Mouse (Mus musculus): ENCODE measurements around the gene Hnrnpa1.
A peak's percentile ranks its signal among the peaks of the same experiment; 100 is the strongest.

Hnrnpa1 gene

DNA sequence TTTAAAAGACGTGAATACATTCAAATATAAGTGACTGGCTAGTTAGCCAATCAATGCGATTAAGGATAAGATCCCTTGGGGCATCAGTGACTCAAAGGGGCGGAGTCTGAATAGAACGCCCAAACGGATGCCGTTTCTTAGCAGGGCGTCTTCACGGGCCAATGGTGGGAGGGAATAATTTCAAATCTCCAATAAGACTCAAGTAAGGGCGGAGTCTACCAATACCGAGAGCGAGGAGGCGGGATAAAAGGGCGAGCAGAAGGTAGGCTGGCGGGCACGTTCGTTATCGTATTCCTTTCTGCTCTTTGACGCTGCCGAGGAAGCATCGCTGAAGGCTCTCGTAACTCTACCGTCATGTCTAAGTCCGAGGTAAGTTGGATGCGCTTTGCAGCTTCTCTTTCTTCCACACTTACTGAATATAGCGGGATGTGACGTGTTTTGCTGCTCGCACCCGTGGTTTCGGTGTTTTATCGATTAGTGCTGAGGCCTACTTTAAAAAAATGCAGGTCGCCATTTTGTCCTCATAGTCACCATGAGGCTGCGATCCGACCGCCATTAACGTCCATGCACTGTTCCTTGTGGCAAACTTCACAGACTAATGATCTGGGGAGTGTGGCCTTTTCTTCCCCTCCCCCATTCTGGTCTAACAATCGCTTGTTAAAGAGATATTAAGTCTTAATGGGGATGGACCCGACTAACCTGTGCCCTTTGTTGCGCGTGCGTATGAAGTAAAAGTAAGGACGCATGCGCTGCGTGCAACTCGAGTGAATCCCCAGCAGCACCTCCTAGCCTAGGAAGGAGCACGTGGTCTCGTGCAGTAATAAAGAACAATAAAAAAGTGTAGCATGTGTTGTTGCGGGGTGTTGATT is at the start of gene Hnrnpa1:
TSS of gene Hnrnpa1 (plus strand) at position 273 of the 869 bp plus-strand sequence.
- DNase-seq (ENCODE audit: low spot score in 2 of 2): peak; percentile 97 to 98

DNA sequence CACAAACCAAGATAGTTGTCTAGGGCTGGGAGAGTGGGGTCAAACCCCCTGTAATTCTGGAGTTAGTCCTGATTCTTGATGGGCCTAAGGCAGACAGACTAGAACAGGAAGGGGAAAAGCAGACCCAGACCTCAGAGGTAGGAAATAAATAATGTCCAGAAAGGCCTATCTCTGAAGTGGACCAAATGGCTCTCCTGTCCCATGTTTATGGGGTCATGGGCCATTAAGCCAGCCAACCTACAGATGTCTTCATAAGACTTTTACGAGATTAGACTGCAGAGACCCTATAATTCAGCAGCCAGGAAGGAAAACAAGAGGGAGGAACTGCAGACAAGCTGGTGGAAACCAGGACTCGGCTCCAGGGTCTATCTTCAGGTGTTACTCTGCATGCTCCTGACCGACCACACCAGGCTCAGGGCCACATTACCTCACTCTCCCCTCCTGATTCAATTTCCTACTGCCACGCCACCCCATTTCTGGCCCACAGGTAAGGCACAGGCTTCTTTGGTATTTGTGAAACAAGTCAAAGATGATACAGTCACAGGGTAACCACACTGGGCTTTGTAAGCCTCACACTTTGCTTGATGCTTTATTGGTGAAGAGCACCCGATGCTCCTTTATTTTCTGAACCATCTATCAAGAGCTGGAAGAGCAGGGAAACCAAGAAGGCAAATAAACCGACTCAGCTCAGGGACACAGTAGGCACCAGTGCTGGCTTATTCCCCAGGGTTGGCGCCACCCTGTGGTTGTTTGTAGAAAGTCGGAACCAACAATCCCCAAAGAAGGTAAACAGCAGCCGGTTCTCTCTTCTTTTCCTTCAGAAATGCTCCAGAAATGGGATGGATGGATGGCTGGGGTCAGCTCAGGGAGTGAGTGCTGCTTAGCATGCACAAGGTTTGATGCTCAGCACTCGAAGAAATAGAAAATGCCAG is 49.4 kb upstream of the Hnrnpa1 start:
- DNase-seq (ENCODE audit: low spot score in 2 of 2): no peak

DNA sequence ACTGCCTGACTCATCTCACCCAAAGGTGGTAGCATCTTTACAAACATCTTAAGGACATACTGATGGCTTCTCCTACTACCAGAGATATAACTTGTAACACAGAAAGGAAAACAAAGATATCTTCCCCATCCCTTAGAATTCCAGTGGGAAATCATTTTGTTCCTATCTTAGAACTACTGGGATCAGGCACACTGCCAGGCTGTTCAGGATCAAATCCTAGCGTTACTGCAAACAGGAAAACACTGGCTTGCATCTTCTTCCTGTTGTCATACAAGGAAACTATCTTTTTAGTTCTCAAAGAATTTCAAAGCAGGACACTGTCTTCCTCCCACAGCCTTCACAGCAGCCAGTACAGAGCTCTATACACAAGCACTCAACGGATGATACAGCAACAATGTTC is 46.6 kb upstream of the Hnrnpa1 start:
- no peak for DNase-seq (ENCODE audit: low spot score in 2 of 2)

DNA sequence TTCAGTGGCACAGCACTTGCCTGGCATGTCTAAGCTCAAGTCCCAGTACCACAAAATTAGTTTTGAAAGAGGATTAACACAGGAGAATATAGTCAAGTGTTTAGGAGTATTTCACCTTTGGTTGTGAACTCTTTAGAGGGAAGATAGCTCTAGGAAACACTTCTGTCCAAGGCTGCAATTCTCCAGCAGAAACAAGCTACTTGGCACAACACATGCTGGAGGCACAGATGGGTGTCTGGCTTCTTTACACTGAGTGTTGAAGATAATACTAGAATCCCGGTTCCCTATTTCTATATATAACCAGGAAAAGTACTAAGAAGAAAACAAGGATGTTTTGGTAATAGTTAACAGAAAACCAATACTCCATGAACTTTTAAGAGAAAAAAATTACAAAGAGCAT is 43.4 kb upstream of the Hnrnpa1 start:
- DNase-seq (ENCODE audit: low spot score in 2 of 2): no peak

DNA sequence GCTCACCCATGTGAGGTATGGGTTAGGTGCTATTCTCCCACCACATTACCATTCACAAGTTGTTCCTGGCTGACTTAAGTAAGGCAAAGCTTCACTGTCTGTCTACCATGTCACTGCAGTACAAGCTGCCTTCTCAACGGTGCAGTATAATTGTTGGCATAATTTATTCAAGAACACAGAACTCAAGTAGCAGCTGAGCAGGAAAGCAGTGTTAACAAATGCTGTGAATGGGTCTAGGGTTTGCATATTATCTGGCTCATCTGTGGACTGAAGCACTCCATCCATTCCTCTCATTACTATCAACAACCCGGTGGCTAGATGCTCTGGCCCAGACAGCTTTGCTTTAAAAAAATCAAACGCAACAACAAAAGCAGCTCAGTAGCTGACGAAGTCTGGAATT is 42.4 kb upstream of the Hnrnpa1 start:
- no peak for DNase-seq (ENCODE audit: low spot score in 2 of 2)

DNA sequence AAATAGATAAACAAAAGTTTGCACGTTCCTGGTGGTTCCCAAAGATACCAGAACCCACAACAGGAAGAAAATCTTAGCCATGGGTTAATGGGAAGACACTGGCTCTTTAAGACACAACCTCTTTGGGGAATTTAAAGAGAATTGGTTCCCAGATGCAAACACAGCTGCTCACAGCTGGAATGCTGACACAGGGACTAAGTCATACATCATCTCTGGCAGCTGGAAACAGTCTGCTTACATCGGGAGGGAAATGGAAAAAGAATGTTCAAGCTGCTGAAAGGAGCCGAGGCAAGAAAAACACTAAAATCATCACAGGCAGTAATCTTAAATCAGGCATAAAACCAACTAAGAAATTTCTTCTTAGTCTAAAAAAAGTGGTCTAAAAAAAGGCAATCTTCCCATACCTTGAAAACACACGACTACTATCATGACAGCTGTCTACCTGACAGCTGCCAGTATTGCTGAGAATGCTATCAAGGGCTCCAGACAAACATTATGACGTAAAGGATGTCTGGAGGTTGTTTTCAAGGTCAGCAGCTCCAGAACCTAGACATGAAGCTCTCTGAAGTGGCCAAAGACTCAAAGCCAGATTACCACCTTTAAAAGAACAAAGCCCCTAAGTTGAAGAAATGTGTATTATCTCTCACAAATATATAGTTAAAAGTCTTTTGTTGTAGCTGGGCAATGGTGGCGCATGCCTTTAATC is 38.0 kb upstream of the Hnrnpa1 start:
- DNase-seq (ENCODE audit: low spot score in 2 of 2): no peak

DNA sequence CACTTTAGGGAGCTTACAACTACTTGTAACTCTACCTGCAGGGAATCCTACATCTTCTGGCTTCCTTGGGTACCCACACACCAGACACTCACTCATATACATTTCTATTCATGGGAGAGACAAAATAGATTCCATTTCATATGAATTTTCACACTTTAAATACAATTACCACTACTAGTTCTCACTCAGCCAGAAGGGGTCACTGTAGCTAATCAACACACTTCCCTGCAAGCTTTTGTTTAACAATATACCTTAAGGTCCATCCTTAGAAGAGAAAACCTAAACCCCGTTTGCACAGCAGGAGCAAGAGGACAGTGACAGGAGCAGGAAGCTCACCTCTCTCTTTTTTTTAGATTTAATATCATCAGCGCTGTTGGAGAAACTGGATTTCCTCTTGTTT is 35.1 kb upstream of the Hnrnpa1 start:
- no peak for DNase-seq (ENCODE audit: low spot score in 2 of 2)

DNA sequence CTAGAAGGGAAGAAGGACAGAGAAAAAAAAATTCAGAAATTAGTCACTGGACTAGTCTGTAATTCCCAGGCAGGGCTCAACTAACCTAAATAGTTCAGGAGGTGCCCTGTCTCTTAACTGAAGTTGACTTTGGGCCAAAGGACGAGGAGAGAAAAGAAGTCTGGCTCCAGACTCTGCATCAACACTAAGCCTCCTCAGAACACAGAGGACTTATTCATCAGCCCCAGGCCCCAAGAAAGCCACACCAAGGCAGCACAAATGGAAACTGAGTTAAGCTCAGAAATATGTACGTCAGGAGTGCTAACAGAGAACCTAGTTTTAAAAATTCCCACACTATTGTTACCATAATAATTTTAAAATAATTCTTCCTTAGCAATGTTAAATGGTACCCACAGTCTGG is 26.1 kb upstream of the Hnrnpa1 start:
- no peak for DNase-seq (ENCODE audit: low spot score in 2 of 2)

DNA sequence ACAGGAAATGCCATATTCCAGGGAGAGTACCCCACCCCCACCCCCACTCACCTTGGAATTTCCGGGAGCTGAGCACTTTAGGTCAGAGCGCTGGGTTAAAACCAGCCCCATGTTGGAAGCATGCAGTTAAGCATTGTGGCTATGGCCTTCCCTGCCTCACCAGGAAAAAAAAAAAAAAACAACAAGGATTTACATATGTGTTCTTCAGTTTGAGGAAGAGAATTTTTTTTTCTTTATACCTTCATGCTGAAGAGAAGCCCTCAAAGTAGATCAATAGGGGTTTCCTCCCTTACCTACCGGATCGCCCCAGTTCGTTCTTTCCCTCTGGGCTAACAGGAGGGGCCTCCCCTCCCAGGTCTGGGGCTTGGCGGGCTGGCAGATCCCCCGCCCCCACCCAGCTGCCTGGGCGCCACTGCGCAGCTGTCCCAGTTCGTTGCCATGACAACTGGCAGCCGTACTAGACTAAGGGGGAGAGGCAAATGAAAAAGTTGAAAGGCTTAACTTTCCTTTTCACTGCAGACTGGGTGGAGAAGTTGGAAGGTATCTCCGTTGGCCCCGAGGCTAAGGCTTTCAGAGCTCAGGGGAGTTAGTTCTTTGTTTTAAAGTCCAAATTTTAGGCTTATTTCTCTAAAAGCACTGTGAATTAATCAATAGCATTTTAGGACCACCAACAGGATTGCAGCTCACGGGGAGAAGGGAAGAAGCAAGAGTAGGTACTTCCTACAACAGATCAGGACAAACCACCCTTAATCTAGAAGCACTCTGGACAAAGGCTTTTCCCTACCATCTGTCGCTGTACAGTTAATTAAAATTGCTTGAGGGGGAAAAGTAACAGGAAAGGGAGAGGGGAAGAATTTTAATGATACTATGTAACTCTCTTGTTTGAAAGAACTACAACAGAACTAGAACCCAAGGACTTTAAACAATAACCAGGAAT is 25.0 kb upstream of the Hnrnpa1 start:
- peak; percentile 63 to 86 for DNase-seq (ENCODE audit: low spot score in 2 of 2)

DNA sequence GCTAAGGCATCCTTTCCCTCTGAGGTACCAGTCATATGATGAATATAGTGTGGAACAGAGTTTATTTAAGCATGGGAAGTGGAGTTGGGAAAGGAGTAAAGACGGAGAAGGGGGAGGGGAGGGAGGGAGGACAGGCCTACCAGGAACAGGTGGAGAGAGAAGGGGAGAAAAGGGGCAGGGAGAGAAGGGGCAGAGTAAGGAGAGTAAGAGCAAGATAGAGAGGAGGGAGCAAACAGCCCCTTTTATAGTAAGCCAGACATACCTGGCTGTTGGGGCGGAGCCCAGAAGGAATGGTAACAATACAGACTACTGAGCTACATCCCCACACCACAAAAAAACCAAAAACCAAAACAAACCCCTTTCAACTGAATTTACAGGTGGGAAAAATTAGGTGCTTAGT is 24.2 kb upstream of the Hnrnpa1 start:
- no peak for DNase-seq (ENCODE audit: low spot score in 2 of 2)

DNA sequence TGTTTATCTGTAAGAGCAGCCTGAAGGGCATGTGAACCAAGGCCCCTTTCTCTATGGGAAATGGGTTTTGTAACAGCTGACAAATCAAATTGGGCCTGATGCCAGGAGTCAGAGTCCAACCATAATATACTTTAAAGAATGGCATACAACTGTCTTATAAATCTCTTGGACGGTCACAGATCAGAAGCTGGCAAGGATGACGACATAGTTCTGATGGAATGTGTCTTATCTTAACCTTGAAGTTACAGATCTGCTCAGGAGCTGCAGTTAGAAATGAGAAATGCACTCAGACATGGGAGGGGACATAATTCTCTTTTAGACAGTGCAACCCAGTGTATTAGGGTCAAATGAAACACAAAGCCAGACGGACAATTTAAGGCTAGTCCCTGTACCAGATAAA is 19.4 kb upstream of the Hnrnpa1 start:
- DNase-seq (ENCODE audit: low spot score in 2 of 2): no peak

DNA sequence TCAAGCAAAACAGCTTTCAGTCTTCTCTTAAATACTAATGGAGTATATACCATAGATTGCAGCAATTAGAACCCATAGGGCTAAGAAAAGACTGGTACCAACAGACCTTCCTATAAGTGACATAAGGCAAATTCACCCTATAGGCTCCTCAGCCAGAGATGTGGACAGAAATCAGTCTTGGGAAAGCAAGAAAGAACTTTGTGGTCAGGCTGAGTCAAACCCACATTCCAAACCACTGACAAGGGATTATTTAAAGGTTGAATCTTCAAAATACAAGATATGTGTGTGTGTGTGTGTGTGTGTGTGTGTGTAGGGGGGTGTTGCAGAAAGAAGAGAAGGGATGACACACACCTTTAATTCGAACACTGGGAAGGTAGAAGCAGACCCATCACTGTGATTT is 18.8 kb upstream of the Hnrnpa1 start:
- DNase-seq (ENCODE audit: low spot score in 2 of 2): no peak

DNA sequence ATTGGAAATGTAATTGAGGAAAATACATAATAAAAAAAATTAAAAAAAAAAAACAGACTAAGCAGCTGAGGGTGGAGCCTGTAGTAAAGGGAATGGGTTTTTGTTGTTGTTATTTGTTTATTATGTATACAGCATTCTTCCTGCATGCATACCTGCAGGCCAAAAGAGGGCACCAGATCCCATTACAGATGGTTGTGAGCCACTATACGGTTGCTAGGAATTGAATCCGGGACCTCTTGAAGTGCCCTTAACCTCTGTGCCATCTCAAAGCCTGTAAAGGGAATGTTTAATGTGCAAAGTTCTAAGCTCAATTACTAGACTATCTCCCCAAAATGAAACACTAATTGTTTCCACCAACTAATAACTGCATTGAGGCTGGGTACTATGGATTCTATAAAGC is 16.1 kb upstream of the Hnrnpa1 start:
- no peak for DNase-seq (ENCODE audit: low spot score in 2 of 2)

DNA sequence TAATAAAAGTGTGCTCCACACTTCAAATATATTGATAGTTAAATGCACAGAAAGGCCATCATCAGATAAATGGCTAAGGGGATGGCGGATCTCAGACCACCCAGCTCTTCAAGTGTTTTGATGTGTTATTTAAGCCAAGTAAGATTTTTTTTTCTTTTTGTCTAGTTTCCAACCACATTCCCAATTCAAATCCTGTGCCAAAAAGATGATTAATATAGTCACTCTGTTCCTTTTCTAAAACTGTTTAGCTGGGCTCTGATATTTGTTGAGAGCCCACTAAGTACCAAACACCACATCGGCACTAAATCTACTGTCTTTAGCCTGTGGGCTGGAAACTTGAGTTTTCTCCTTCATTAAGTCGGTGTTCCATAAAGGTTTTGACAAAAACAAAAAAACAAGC is 13.2 kb upstream of the Hnrnpa1 start:
- DNase-seq (ENCODE audit: low spot score in 2 of 2): no peak

DNA sequence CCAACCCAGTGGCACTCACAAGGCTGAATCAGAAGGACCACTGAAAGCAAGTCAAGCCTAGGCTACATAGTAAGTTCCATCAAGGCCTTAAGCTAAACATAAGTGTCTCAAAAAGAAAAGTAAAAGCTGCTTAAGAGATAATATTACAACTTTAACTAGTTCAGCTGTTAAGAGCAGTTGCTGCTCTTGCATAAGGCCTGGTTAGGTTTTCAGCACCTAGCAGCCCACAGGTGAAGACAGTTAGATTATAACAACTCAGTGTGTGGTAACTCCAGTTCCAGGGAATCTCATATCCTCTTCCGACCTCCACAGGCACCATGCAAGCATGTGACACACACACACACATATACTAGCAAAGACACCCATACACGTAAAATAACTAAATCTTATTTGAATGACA is 12.7 kb upstream of the Hnrnpa1 start:
- DNase-seq (ENCODE audit: low spot score in 2 of 2): no peak

DNA sequence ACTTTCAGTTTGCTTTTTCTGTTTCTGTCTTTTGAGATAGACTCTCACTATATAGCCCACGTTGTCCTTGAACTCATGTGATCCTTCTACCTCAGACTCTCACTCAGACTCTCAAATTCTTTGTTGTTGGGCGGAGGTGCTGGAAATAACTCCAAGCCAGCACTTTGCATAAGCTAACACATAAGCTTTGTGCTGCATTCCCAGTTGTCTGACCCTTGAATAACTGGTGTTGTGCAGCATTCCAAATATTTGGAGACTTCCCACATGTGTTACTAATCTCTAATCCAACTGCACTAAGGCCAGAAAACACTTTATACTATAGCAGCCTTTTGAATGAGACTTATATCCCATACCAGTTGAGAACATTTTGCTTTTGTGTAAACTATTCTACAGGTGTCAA is 11.3 kb upstream of the Hnrnpa1 start:
- no peak for DNase-seq (ENCODE audit: low spot score in 2 of 2)

DNA sequence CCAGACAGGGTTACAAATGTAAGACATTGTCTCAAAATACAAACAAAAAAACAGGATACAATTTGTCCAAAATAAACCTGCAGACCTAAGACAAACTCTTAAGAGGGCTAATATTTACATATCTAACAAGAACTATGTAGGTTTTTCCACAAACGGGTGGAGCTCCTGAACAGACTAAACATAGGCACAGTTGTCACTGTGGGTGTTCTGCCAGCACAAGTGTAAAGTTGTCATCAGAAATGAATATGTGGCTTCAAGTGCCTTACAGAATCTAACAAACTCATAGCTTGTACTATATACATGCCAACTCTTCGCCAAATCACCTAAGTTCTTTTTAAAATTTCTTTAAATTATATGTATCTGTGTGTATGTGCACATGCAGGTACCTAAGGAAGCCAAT is 7.1 kb upstream of the Hnrnpa1 start:
- DNase-seq (ENCODE audit: low spot score in 2 of 2): no peak

DNA sequence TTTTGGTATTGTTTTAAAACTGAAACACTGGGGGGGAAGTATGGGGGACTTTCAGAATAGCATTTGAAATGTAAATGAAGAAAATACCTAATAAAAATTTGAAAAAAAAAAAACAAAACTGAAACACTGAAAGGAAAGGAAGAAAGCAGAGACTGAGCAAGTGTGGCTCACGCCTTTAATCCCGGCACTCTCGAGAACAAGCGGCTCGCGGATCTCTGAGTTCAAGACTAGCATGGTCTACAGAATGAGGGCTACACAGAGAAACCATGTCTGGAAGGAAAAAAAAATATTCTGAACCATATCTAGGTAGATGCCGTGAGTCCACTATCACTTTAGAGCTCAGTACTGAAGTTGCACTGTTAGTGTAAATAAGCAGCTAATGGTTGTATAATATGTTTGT is 2.9 kb upstream of the Hnrnpa1 start:
- no peak for DNase-seq (ENCODE audit: low spot score in 2 of 2)

DNA sequence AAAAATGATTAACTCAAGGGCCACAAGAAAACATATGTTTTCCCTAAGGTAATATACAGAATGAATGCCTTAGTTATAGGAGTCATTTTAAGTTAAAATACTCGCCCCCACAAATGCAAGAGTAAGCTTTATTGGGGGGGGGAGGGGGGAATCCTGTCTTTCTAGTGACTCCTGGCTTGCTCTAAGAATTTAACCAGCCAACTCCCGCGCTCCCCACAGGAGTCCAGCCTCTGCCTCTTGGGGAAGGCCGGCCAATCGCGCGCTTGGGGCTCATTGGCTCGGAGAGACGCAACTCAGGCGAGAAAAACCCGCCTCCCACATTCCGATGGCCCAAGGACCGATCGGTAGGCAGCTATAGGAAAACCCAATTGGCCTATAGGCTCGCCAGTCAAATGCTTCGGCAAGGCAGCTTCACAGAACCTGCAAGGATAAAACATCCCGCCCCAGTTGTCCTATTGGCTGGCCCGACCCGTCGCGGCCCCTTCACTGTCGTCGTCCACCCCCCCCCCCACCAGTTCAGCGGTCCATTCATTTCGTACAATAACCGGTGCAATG is 1.0 kb upstream of the Hnrnpa1 start:
- DNase-seq (ENCODE audit: low spot score in 2 of 2): peak; percentile 94 to 97

DNA sequence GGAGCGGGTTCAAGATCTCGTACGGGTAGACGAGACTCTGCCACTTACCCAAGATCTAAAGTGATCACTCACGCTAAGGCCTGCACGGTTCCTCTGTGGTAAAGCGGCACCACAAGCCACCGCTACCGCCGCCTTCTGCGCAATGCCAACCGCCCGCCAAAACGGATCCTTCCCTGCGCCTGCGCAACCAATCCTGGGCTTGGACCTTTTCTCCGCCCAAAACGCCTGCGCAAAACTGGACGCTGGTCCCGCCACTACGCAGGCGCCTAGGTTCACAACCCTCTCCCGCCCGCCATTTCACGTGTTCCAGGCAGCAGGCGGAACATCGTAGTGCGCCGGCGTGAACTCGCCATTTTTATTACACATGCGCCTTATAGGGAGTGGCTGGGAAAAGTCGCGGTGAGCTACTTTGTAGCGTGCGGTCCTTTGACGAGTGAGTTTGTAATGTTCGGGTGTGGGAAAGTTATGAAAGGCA is 510 bp upstream of the Hnrnpa1 start, which contains the start of gene Cbx5:
TSS of gene Cbx5 (minus strand) at position 132 of the 475 bp plus-strand sequence.
- peak; percentile 96 to 99 for DNase-seq (ENCODE audit: low spot score in 2 of 2)
